Mouse (Mus musculus) stomach, embryonic 16.5 days (tissue): ENCODE measurements around the gene Vasp. TPM values are rescaled to one million over a fixed set of nuclear protein-coding genes. Genes with fewer than 3 reads are reported as not detected.

ENCODE experiments used
- ATAC-seq: fragments of 200-750 bp; cut with Nextera tagmentation; 2 replicates; pipeline ENCODE4 v1.8.0; 2017; ENCODE audit warnings: moderate number of reproducible peaks, moderate TSS enrichment; ENCODE audit not compliant: insufficient read depth, low FRiP score
- H3K27ac ChIP-seq: fragments of 300-500 bp; sonication (generic); 2 replicates; pipeline ENCODE4 v1.5.1; 2014; ENCODE audit warnings: low read length
- H3K27me3 ChIP-seq: fragments of 300-500 bp; sonication (generic); 2 replicates; pipeline ENCODE4 v1.6.1; 2014; ENCODE audit warnings: low read length, control low read depth, mixed read lengths; ENCODE audit not compliant: control insufficient read depth, insufficient read depth
- H3K36me3 ChIP-seq: fragments of 300-500 bp; sonication (generic); 2 replicates; pipeline ENCODE4 v1.6.1; 2014; ENCODE audit warnings: low read length; ENCODE audit not compliant: control insufficient read depth, insufficient read depth
- H3K4me1 ChIP-seq: fragments of 300-500 bp; sonication (generic); 2 replicates; pipeline ENCODE4 v1.6.1; 2014; ENCODE audit warnings: low read length, control low read depth, mixed read lengths; ENCODE audit not compliant: control insufficient read depth, insufficient read depth
- H3K4me2 ChIP-seq: fragments of 300-500 bp; sonication (generic); 2 replicates; pipeline ENCODE4 v1.6.1; 2014; ENCODE audit warnings: low read depth, low read length, mixed read lengths
- H3K4me3 ChIP-seq: fragments of 300-500 bp; sonication (generic); replicated peaks from 2 replicates; pipeline ENCODE4 v1.5.1; 2014; ENCODE audit warnings: mild to moderate bottlenecking, low read length
- H3K9ac ChIP-seq: fragments of 300-500 bp; sonication (generic); 2 replicates; pipeline ENCODE4 v1.6.1; 2014; ENCODE audit warnings: low read length
- H3K9me3 ChIP-seq: fragments of 300-500 bp; sonication (generic); replicated peaks from 2 replicates; pipeline ENCODE4 v1.6.1; 2016; ENCODE audit warnings: low read length, control low read depth; ENCODE audit not compliant: control insufficient read depth
- WGBS: fragments of 180-500 bp; shearing (Covaris S2); extraction: QIAGEN DNeasy Blood & Tissue Kit; methylation state at CpG from one replicate; pipeline ENCODE4 v1.1.7; 2014; 5-methylcytosine and 5-hydroxymethylcytosine counted together
- polyA plus RNA-seq: library from polyadenylated mRNA; unstranded; fragments of >200 nt; fragmentation: Nextera tagmentation; extraction: Ambion mirVana; gene quantifications from 2 replicates; pipeline ENCODE4 v1.2.1, GENCODE M21; 2015

The Vasp gene
- polyA plus RNA-seq, 1 experiment from 2014 or later: 85.6 TPM

DNA sequence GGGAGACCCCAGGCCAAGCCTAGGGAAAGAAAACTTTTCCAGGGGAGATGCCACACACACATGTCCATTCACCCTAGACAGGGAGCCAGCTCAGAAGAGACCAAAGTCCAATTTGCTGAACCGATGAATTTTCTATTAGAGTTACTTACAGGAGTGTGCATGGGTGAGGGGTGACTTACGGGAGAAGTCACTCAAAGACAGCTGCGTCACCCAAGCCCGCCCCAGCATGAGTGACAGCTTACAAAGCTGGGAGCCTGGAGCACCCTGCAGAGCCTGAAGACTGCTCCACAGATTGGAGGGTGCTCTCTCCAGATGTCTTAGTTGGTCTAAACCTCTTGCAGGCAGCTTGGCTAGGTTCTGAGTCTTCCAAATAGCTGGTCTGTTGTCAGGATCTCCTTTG, 40.4 kb upstream of the Vasp start:
- H3K4me1 ChIP-seq: peaks cover 11% of the 10 kb centered on the region
- H3K36me3 ChIP-seq: no peaks in the 10 kb centered on the region
- no peak overlapping the region for H3K9ac ChIP-seq
- no peak for ATAC-seq
- no peak overlapping the region for H3K4me3 ChIP-seq
- no peaks in the 10 kb centered on the region for H3K9me3 ChIP-seq
- H3K27me3 ChIP-seq: peaks cover 4% of the 10 kb centered on the region
- no peak overlapping the region for H3K4me2 ChIP-seq
- no peak overlapping the region for H3K27ac ChIP-seq
- 34% methylated on average over 4 of the region's 4 CpGs for WGBS

DNA sequence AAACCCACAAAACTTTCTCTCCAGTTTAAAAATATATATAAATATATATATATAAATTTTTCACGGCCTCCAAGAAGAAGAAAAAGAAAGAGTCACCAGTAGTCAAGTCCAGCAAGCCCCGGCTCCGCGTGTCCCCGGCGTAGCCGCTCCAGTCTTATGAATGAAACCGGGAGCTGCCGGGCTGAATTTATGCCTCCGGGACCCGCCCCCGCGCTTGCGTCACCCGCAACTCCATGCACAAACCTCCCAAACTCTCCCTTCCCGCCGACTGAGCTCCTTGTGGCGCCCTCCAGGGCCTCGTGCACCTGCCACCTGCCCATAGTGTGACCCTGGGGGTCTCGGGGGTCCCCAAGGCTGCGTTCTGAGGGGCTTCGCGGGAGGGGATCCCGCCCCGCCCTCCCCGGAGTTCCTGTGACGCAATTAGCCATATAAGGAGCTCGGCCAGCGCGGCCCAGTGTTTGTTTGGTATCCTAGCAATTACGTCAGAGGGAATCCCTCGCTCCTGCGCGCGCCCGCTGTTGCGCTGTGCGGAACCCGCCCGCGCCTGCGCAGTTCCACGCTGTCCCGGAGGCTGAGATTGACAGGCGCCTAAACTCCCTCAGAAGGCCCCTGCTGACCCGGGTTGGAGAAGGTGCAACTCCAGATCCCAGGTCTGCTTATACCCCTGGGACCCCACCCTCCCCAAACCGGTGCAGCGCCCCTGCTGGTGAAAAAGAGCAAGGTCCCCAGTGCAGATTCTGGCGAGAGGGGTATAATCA, 38.4 kb upstream of the Vasp start, which contains the start of gene Fosb:
Fosb (minus strand) TSS at position 168 of the 758 bp plus-strand sequence.
- H3K27ac ChIP-seq: peak within 1 kb of the TSS; percentile 19

GRCm38 (mm10) chr7:19309278-19309883, 37.8 kb upstream of the Vasp start:
- peak overlapping the region; percentile 19; the same call in 1 of the 2 replicates for H3K27ac ChIP-seq
- peak overlapping the region; percentile 100 for H3K4me2 ChIP-seq
- H3K9ac ChIP-seq: peak overlapping the region; percentile 74
- H3K36me3 ChIP-seq: no peaks in the 10 kb centered on the region
- H3K4me1 ChIP-seq: peaks cover 11% of the 10 kb centered on the region
- WGBS: under 1% methylated on average over 48 of the region's 48 CpGs
- H3K9me3 ChIP-seq: no peaks in the 10 kb centered on the region
- H3K4me3 ChIP-seq: peak overlapping the region; percentile 73
- no peak for ATAC-seq
- peaks cover 25% of the 10 kb centered on the region for H3K27me3 ChIP-seq

More for the DNA sequence above, 38.4 kb upstream of the Vasp start, which contains the start of gene Fosb:
- no peaks in the 10 kb centered on the region for H3K36me3 ChIP-seq
- WGBS: under 1% methylated on average over 49 of the region's 49 CpGs
- H3K4me1 ChIP-seq: peaks cover 11% of the 10 kb centered on the region
- H3K27me3 ChIP-seq: peaks cover 18% of the 10 kb centered on the region
- H3K9ac ChIP-seq: peak within 1 kb of the TSS; percentile 74
- peak within 1 kb of the TSS; percentile 73 for H3K4me3 ChIP-seq
- peak; percentile 87 for ATAC-seq
- no peaks in the 10 kb centered on the region for H3K9me3 ChIP-seq
- H3K4me2 ChIP-seq: peak within 1 kb of the TSS; percentile 100

DNA sequence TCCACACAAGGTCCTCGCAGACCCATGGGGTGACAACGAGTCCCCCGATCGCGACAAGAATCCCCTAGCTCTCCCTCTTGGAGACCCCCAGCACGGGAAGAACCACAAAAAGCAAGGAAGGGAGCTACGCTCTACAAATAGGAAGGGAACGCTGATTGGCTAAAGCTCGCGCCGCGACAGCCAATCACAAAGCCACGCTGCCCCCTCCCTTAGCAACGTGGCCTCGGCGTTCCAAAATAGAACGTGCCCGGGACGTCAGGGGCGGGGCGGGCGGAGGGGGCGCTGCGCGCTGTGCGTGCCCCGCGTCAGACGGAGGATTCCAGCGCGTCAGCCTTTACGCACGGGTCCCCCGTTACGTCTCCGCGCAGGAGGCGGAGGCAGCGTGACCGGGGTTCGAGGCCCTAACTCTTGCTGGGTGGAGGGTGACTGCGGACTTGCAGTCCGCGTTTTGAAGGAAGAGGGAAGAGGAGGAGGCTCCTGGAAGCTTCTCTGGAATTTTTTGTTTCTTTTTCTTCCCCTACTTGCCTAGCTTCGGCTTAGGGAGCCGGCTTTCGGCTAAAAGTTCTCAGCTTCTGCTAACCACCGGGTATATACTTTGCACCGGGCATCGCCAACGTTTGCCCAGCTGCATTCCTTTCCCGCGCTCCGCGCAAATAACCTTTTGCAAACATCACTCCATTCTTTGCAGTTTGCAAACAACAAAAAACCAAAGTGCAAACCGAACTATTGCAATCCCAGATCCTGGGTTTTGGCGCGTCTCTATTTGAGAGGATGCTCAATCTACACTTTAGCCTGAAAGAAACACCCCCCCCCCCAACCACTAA, 37.0 kb upstream of the Vasp start:
- no peaks in the 10 kb centered on the region for H3K36me3 ChIP-seq
- peak; percentile 89 for ATAC-seq
- peaks cover 29% of the 10 kb centered on the region for H3K27me3 ChIP-seq
- H3K9me3 ChIP-seq: no peaks in the 10 kb centered on the region
- peak overlapping the region; percentile 78 for H3K27ac ChIP-seq
- peak overlapping the region; percentile 75 for H3K9ac ChIP-seq
- H3K4me2 ChIP-seq: peak overlapping the region; percentile 100
- peak overlapping the region; percentile 73 for H3K4me3 ChIP-seq
- WGBS: under 1% methylated on average over 58 of the region's 58 CpGs
- peaks cover 16% of the 10 kb centered on the region for H3K4me1 ChIP-seq

- peak overlapping the region; percentile 100 for H3K4me2 ChIP-seq
- ATAC-seq: peak; percentile 57
- 2% methylated on average over 18 of the region's 18 CpGs for WGBS
- H3K4me1 ChIP-seq: peaks cover 17% of the 10 kb centered on the region
- peak overlapping the region; percentile 75 for H3K9ac ChIP-seq
- H3K27ac ChIP-seq: peak overlapping the region; percentile 78
- peak overlapping the region; percentile 73 for H3K4me3 ChIP-seq
- no peaks in the 10 kb centered on the region for H3K36me3 ChIP-seq
- no peaks in the 10 kb centered on the region for H3K9me3 ChIP-seq
- peaks cover 37% of the 10 kb centered on the region for H3K27me3 ChIP-seq
Observed at GRCm38 (mm10) chr7:19307739-19308453, 36.3 kb upstream of the Vasp start.

GRCm38 (mm10) chr7:19306819-19307738, 35.5 kb upstream of the Vasp start:
- H3K4me3 ChIP-seq: no peak overlapping the region
- no peaks in the 10 kb centered on the region for H3K36me3 ChIP-seq
- ATAC-seq: no peak
- no peaks in the 10 kb centered on the region for H3K9me3 ChIP-seq
- H3K9ac ChIP-seq: peak overlapping the region; percentile 43; the same call in 1 of the 2 replicates
- WGBS: 63% methylated on average over 25 of the region's 25 CpGs
- no peak overlapping the region for H3K27ac ChIP-seq
- peak overlapping the region; percentile 100; the same call in 1 of the 2 replicates for H3K4me2 ChIP-seq
- peaks cover 43% of the 10 kb centered on the region for H3K27me3 ChIP-seq
- peaks cover 17% of the 10 kb centered on the region for H3K4me1 ChIP-seq

DNA sequence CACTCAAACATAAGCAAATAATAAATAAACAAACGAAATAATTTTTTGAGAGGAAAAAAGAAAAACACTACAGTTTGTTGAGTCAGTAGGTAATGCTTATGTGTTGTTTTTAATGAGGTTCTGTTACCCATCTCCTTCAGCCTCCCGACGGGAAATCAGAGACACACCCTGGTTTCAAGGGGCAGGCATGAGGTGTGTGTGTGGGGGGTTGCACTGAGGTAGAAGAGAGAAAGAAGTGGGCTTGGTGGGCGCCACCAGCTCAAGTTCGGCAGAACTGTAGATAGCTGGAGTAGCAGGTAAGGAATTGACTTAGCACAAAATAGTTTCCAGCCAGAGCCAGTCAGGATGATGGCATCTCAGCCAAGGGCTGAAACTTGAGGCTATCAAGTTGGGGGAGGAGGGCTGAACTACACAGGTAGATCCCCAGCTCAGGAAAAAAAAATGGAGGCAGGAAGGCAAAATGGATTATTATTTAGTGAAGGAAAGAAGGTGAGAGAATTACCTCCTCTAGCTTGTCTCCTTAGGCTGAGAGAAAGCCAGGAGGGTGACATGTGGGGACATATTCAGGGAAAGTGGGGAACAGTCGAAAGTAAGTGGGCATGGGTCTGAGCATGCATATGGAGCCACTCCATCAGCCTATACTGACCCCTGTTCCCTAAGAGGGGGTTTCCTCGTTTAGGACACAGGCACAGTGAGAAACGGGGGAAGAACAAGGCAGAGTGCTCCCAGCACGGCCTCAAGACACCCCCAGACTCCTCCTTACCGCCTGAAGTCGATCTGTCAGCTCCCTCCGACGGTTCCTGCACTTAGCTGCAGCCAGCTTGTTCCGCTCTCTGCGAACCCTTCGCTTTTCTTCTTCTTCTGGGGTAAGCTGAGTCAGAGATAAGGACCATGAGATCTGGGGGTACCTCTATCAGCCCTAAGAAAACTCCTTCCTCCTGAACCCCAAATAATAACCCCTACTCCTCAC, 34.5 kb upstream of the Vasp start:
- H3K9me3 ChIP-seq: no peaks in the 10 kb centered on the region
- peaks cover 24% of the 10 kb centered on the region for H3K4me1 ChIP-seq
- no peak overlapping the region for H3K9ac ChIP-seq
- H3K36me3 ChIP-seq: no peaks in the 10 kb centered on the region
- no peak for ATAC-seq
- WGBS: 52% methylated on average over 16 of the region's 16 CpGs
- no peak overlapping the region for H3K4me2 ChIP-seq
- peaks cover 45% of the 10 kb centered on the region for H3K27me3 ChIP-seq
- no peak overlapping the region for H3K27ac ChIP-seq
- H3K4me3 ChIP-seq: no peak overlapping the region
